Mouse (Mus musculus): ENCODE data around the gene Pnma1. TPM values are rescaled to one million over a fixed set of nuclear protein-coding genes. Genes with fewer than 3 reads are reported as not detected.

Gene Pnma1
- 5.5 and 6.5 TPM in 2 replicates for polyA plus RNA-seq (2015; fragmentation: Nextera tagmentation; extraction: Ambion mirVana)

GRCm38 (mm10) chr12:84147954-84148621 lies at the start of gene Pnma1:
Gene Pnma1 (minus strand): TSS chr12:84148489.
- WGBS, result under 1% methylated on average over 50 of the region's 50 CpGs
- peak; percentile 96 for ATAC-seq
- peak within 1 kb of the TSS; percentile 72 for H3K9ac ChIP-seq (replicated peaks)
- H3K4me1 ChIP-seq (replicated peaks), result peaks cover 29% of the 10 kb centered on the region
- H3K9me3 ChIP-seq, result no peaks in the 10 kb centered on the region
- H3K36me3 ChIP-seq, result peaks cover 15% of the 10 kb centered on the region
- H3K27ac ChIP-seq, result peak within 1 kb of the TSS; percentile 81
- peak within 1 kb of the TSS; percentile 75 for H3K4me2 ChIP-seq (replicated peaks)
- peak within 1 kb of the TSS; percentile 60 for H3K4me3 ChIP-seq (replicated peaks)
- H3K27me3 ChIP-seq, result no peaks in the 10 kb centered on the region

DNA sequence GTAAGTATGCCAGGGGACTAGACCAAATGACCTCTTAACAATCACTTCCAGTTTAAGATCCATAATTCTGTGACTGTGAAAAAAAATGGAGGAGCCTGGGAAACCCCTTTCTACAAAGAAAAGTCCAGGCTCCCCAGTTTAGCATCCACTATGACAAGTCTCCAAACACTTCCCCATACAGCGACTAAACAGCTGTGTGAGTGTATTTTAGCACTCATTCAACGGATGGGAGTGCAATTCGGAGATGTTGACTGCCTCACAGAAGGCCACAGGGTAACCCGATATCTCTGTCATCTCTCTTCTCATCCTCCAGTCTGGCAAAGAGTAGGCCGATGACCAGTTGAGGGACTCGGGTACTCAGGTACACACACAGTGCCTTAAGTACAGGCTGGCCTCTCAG lies 46.9 kb upstream of the Pnma1 start:
- peak overlapping the region; percentile 97; the same call in 1 of the 2 replicates for H3K4me2 ChIP-seq (replicated peaks)
- 63% methylated on average over 6 of the region's 6 CpGs for WGBS

GRCm38 (mm10) chr12:84194400-84195109 lies 46.3 kb upstream of the Pnma1 start:
- Histone ChIP-seq H3K27ac (peak overlapping the region; percentile 90), H3K27me3 (0 out of 2 replicates have a peak, but pooled peaks cover 4% of the 10 kb centered on the region), H3K4me2 (replicated peaks) (peak overlapping the region; percentile 97), H3K9me3 (no peaks in the 10 kb centered on the region), H3K4me1 (replicated peaks) (peaks cover 57% of the 10 kb centered on the region), H3K36me3 (no peaks in the 10 kb centered on the region), H3K9ac (replicated peaks) (peak overlapping the region; percentile 93), H3K4me3 (replicated peaks) (peak overlapping the region; percentile 84)
- WGBS, result 3% methylated on average over 13 of the region's 13 CpGs
- ATAC-seq, result no peak

More for the DNA sequence above, 46.9 kb upstream of the Pnma1 start:
- no peak overlapping the region for H3K4me3 ChIP-seq (replicated peaks)
- H3K9me3 ChIP-seq, result no peaks in the 10 kb centered on the region
- no peak overlapping the region for H3K9ac ChIP-seq (replicated peaks)
- ATAC-seq, result no peak
- no peak overlapping the region for H3K27ac ChIP-seq
- no peaks in the 10 kb centered on the region for H3K36me3 ChIP-seq
- 0 out of 2 replicates have a peak, but pooled peaks cover 4% of the 10 kb centered on the region for H3K27me3 ChIP-seq
- peaks cover 51% of the 10 kb centered on the region for H3K4me1 ChIP-seq (replicated peaks)

DNA sequence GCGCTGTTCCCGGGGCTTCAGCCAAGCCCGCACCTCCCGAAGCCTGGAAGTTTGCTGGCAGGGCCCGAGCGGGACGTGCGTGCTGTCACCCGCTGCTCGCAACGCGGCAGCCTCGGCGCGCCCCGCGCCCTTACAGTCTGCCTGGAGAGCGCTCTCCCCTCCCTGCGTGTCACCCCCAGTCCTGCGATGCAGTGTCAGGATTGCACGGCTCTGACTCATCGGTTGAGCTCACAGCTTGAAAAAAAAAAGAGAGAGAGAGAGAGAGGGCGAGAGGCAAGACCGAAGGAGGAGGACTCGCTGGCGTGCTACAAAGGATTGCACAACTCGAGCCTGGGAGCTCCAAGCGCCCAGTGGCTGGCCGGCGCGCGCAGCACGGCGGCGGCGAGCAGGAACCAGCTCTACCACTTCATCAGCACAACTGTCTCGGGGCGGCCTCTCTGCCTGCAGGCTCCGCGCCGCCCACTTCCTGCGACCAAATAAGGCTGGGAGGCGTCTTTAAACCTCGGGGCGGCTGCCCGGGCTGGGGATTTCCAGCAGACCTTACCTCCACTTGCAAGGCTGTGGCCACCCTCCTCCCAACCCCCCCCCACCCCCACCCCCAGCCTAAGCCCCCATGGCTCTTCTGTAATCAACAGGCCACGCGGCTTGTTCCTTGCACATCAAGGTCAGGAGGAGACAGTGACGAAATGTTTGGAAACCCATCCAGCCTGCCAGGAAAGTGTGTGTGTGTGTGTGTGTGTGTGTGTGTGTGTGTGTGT lies 45.5 kb upstream of the Pnma1 start:
- Histone ChIP-seq H3K27me3 (0 out of 2 replicates have a peak, but pooled peaks cover 4% of the 10 kb centered on the region), H3K36me3 (no peaks in the 10 kb centered on the region), H3K4me3 (replicated peaks) (peak overlapping the region; percentile 84), H3K4me1 (replicated peaks) (peaks cover 63% of the 10 kb centered on the region), H3K27ac (peak overlapping the region; percentile 90), H3K9me3 (no peaks in the 10 kb centered on the region), H3K4me2 (replicated peaks) (peak overlapping the region; percentile 97), H3K9ac (replicated peaks) (peak overlapping the region; percentile 93)
- peak; percentile 83 for ATAC-seq
- WGBS, result under 1% methylated on average over 48 of the region's 49 CpGs

- peak overlapping the region; percentile 97 for H3K4me2 ChIP-seq (replicated peaks)
- H3K9me3 ChIP-seq, result no peaks in the 10 kb centered on the region
- peak; percentile 56 for ATAC-seq
- under 1% methylated on average over 92 of the region's 102 CpGs for WGBS
- peaks cover 69% of the 10 kb centered on the region for H3K4me1 ChIP-seq (replicated peaks)
- H3K9ac ChIP-seq (replicated peaks), result peak overlapping the region; percentile 93
- H3K4me3 ChIP-seq (replicated peaks), result peak overlapping the region; percentile 84
- 0 out of 2 replicates have a peak, but pooled peaks cover 4% of the 10 kb centered on the region for H3K27me3 ChIP-seq
- no peaks in the 10 kb centered on the region for H3K36me3 ChIP-seq
- peak overlapping the region; percentile 90 for H3K27ac ChIP-seq
These were observed 44.7 kb upstream of the Pnma1 start for GRCm38 (mm10) chr12:84192741-84193641.

DNA sequence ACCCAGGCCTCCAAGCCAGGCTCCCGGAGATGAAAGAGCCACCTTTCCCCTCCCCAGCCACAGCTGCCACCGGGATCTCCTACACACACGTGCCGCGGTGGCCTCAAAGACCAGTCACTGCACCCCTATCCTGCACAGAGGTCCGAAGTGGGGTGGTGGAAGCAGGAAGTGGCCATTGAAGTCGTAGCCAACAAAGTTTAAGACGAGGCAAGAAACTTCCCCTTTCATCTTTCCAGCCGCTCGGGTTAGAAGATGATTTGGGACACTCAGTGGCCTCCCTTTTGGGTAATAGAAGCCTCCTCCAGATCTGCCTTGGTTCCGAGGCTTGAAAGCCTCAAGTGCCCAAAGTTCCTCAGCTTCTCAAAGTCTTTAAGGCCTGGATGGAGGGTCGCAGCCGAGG lies 44.0 kb upstream of the Pnma1 start:
- Histone ChIP-seq H3K27me3 (0 out of 2 replicates have a peak, but pooled peaks cover 4% of the 10 kb centered on the region), H3K9me3 (no peaks in the 10 kb centered on the region), H3K4me1 (replicated peaks) (peaks cover 72% of the 10 kb centered on the region), H3K4me2 (replicated peaks) (peak overlapping the region; percentile 97), H3K27ac (peak overlapping the region; percentile 90), H3K36me3 (no peaks in the 10 kb centered on the region), H3K4me3 (replicated peaks) (peak overlapping the region; percentile 84), H3K9ac (replicated peaks) (peak overlapping the region; percentile 93)
- under 1% methylated on average over 13 of the region's 13 CpGs for WGBS
- ATAC-seq, result no peak

DNA sequence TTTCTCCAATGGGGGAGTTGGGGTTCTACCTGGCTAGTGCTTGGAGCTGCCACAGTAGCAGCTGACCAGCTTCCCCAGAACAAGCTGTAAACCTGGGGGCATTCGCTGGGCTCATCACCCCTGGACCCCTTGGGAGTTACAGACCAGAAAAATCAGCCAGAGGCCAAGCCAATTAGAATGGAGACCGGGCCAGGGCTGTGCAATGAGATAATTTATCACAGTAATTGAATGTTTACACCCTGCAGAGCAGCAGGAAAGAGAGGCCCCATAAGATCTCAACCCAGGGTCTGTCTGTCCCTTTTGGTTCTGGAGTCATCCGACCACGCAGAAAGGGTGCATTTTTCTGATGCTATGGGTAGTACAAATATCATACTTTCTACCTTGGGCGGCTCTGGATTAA lies 43.5 kb upstream of the Pnma1 start:
- peaks cover 77% of the 10 kb centered on the region for H3K4me1 ChIP-seq (replicated peaks)

GRCm38 (mm10) chr12:84191190-84191589 lies 42.9 kb upstream of the Pnma1 start:
- H3K9me3 ChIP-seq, result no peaks in the 10 kb centered on the region
- ATAC-seq, result no peak
- H3K4me1 ChIP-seq (replicated peaks), result peaks cover 79% of the 10 kb centered on the region
- H3K27ac ChIP-seq, result no peak overlapping the region
- 70% methylated on average over 7 of the region's 7 CpGs for WGBS
- H3K9ac ChIP-seq (replicated peaks), result peak overlapping the region; percentile 93; the same call in 1 of the 2 replicates
- 0 out of 2 replicates have a peak, but pooled peaks cover 4% of the 10 kb centered on the region for H3K27me3 ChIP-seq
- H3K4me2 ChIP-seq (replicated peaks), result peak overlapping the region; percentile 97
- H3K4me3 ChIP-seq (replicated peaks), result no peak overlapping the region
- H3K36me3 ChIP-seq, result no peaks in the 10 kb centered on the region

More for the DNA sequence above, 43.5 kb upstream of the Pnma1 start:
- no peak for ATAC-seq
- H3K9ac ChIP-seq (replicated peaks), result peak overlapping the region; percentile 93
- H3K27ac ChIP-seq, result no peak overlapping the region
- H3K4me3 ChIP-seq (replicated peaks), result peak overlapping the region; percentile 84
- H3K27me3 ChIP-seq, result 0 out of 2 replicates have a peak, but pooled peaks cover 4% of the 10 kb centered on the region
- no peaks in the 10 kb centered on the region for H3K36me3 ChIP-seq
- H3K9me3 ChIP-seq, result no peaks in the 10 kb centered on the region
- peak overlapping the region; percentile 97 for H3K4me2 ChIP-seq (replicated peaks)
- WGBS, result 25% methylated on average over 5 of the region's 5 CpGs

GRCm38 (mm10) chr12:84190151-84190820 lies 42.0 kb upstream of the Pnma1 start:
- Histone ChIP-seq H3K9me3 (no peaks in the 10 kb centered on the region), H3K4me3 (replicated peaks) (no peak overlapping the region), H3K4me2 (replicated peaks) (no peak overlapping the region), H3K9ac (replicated peaks) (no peak overlapping the region), H3K27ac (no peak overlapping the region), H3K4me1 (replicated peaks) (peaks cover 78% of the 10 kb centered on the region), H3K36me3 (no peaks in the 10 kb centered on the region), H3K27me3 (no peaks in the 10 kb centered on the region)
- 55% methylated on average over 11 of the region's 15 CpGs for WGBS
- no peak for ATAC-seq

- Histone ChIP-seq H3K4me1 (replicated peaks) (peaks cover 65% of the 10 kb centered on the region), H3K4me3 (replicated peaks) (no peak overlapping the region), H3K27ac (no peak overlapping the region), H3K9ac (replicated peaks) (0 out of 2 replicates have a peak overlapping the region, but pooled peaks have one; percentile 12), H3K36me3 (no peaks in the 10 kb centered on the region), H3K4me2 (replicated peaks) (no peak overlapping the region), H3K27me3 (no peaks in the 10 kb centered on the region), H3K9me3 (no peaks in the 10 kb centered on the region)
- ATAC-seq, result no peak
- 67% methylated on average over 14 of the region's 14 CpGs for WGBS
These were observed 40.7 kb upstream of the Pnma1 start for GRCm38 (mm10) chr12:84188881-84189444.

Data from midbrain, embryonic 13.5 days (tissue).